Mouse (Mus musculus) testis, adult 2 months (tissue): ENCODE measurements around the gene Tspan18. TPM values are rescaled to one million over a fixed set of nuclear protein-coding genes. Genes with fewer than 3 reads are reported as not detected.

Experiments used
- H3K27ac ChIP-seq: fragments of 200-500 bp; 2 replicates; pipeline ENCODE4 v1.5.1; 2012; ENCODE audit warnings: low read depth, low read length; ENCODE audit not compliant: control insufficient read depth, insufficient read depth
- H3K27me3 ChIP-seq: fragments of 200-500 bp; 2 replicates; pipeline ENCODE4 v1.6.1; 2012; ENCODE audit warnings: mild to moderate bottlenecking, low read length, moderate library complexity; ENCODE audit not compliant: control insufficient read depth, insufficient read depth
- H3K36me3 ChIP-seq: fragments of 200-500 bp; 2 replicates; pipeline ENCODE4 v1.6.1; 2012; ENCODE audit warnings: mild to moderate bottlenecking, low read length; ENCODE audit not compliant: control insufficient read depth, insufficient read depth
- H3K4me1 ChIP-seq: fragments of 200-500 bp; 2 replicates; pipeline ENCODE4 v1.6.1; 2012; ENCODE audit warnings: low read length; ENCODE audit not compliant: control insufficient read depth, insufficient read depth
- H3K4me3 ChIP-seq: fragments of 200-500 bp; 2 replicates; pipeline ENCODE4 v1.5.1; 2012; ENCODE audit warnings: low read depth, mild to moderate bottlenecking, low read length, moderate library complexity, mixed read lengths; ENCODE audit not compliant: control insufficient read depth
- CTCF ChIP-seq: fragments of 200-500 bp; IDR thresholded peaks from 2 replicates; pipeline ENCODE4 v1.5.1; 2012; ENCODE audit warnings: low read depth, mild to moderate bottlenecking, inconsistent platforms, low read length, moderate library complexity; ENCODE audit not compliant: control insufficient read depth, insufficient read depth, insufficient replicate concordance
- POLR2A ChIP-seq: fragments of 200-500 bp; IDR thresholded peaks from 2 replicates; pipeline ENCODE4 v1.6.1; 2012; ENCODE audit warnings: low read depth, mild to moderate bottlenecking, inconsistent platforms, low read length, moderate library complexity; ENCODE audit not compliant: control insufficient read depth
- polyA plus RNA-seq: library from polyadenylated mRNA; depleted of rRNA; stranded (reverse); fragments of >200 nt; gene quantifications from 2 replicates; pipeline ENCODE4 v1.2.3, GENCODE M21; 2012

The Tspan18 gene
- polyA plus RNA-seq, 1 experiment: 15.8 TPM

- H3K27me3 ChIP-seq: no peaks in the 10 kb centered on the region
- no peak overlapping the region for H3K27ac ChIP-seq
- TF ChIP-seq CTCF: no peak
- no peak for TF ChIP-seq POLR2A
- no peak overlapping the region for H3K4me3 ChIP-seq
- no peaks in the 10 kb centered on the region for H3K36me3 ChIP-seq
- no peaks in the 10 kb centered on the region for H3K4me1 ChIP-seq
Observed at GRCm38 (mm10) chr2:93368954-93369353, 34.6 kb upstream of the Tspan18 start.

- no peak overlapping the region for H3K27ac ChIP-seq
- TF ChIP-seq POLR2A (no peak), CTCF (no peak)
- H3K4me1 ChIP-seq: no peaks in the 10 kb centered on the region
- no peaks in the 10 kb centered on the region for H3K27me3 ChIP-seq
- no peaks in the 10 kb centered on the region for H3K36me3 ChIP-seq
- no peak overlapping the region for H3K4me3 ChIP-seq
Observed at GRCm38 (mm10) chr2:93367962-93368361, 33.7 kb upstream of the Tspan18 start.

DNA sequence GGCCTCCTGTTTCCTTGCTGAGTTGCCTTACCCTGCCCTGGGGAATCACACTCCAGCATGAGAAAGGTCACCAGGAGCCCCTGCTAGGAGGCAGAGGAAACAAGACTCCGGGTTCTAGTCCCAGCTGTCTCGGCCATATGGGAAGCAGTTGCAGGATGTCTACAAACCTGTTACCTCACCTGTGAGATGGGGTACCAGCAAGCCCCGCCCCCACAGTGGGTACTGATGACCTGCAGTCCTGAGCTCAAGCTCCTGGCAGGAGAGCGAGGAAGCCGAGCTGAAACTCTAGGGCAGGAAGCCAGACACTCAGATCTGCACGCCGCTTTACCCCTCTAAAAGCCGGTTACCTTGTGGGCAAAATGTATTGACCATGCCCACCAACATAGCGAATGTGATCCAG is 31.1 kb upstream of the Tspan18 start:
- Histone ChIP-seq H3K27ac (no peak overlapping the region), H3K27me3 (no peaks in the 10 kb centered on the region), H3K4me1 (no peaks in the 10 kb centered on the region), H3K4me3 (no peak overlapping the region), H3K36me3 (no peaks in the 10 kb centered on the region)
- TF ChIP-seq POLR2A (no peak), CTCF (no peak)

GRCm38 (mm10) chr2:93364951-93365350 is 30.6 kb upstream of the Tspan18 start:
- Histone ChIP-seq H3K27ac (no peak overlapping the region), H3K36me3 (no peaks in the 10 kb centered on the region), H3K4me1 (no peaks in the 10 kb centered on the region), H3K4me3 (no peak overlapping the region), H3K27me3 (no peaks in the 10 kb centered on the region)
- TF ChIP-seq POLR2A (no peak), CTCF (no peak)

DNA sequence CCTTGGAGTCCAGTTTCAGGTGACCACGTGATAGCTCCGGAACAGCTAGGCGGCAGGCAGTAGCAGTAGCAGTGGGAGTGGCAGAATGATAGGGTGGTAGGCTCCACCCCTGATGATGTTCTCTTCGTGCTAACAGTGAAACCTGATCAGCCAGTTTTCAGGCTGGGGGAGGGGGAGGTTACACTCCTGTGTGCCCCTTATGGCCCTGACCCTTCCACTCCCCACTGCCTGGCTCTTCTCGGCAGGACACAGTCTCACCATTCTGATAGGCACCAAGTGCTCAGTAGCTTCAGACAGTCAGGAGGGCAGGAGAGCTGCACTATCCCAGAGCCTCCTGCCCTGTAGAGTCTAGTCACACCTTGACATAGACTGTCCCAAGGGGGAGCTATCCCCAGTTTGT is 27.1 kb upstream of the Tspan18 start:
- H3K36me3 ChIP-seq: no peaks in the 10 kb centered on the region
- TF ChIP-seq POLR2A (no peak), CTCF (no peak)
- no peak overlapping the region for H3K4me3 ChIP-seq
- no peak overlapping the region for H3K27ac ChIP-seq
- no peaks in the 10 kb centered on the region for H3K27me3 ChIP-seq
- H3K4me1 ChIP-seq: no peaks in the 10 kb centered on the region

- H3K4me3 ChIP-seq: no peak overlapping the region
- TF ChIP-seq CTCF (no peak), POLR2A (no peak)
- no peaks in the 10 kb centered on the region for H3K36me3 ChIP-seq
- H3K27me3 ChIP-seq: no peaks in the 10 kb centered on the region
- no peak overlapping the region for H3K27ac ChIP-seq
- H3K4me1 ChIP-seq: no peaks in the 10 kb centered on the region
Observed at GRCm38 (mm10) chr2:93360310-93360709, 26.0 kb upstream of the Tspan18 start.

GRCm38 (mm10) chr2:93357391-93357790 is 23.1 kb upstream of the Tspan18 start:
- TF ChIP-seq CTCF (no peak), POLR2A (no peak)
- no peaks in the 10 kb centered on the region for H3K27me3 ChIP-seq
- no peaks in the 10 kb centered on the region for H3K4me1 ChIP-seq
- no peak overlapping the region for H3K27ac ChIP-seq
- H3K4me3 ChIP-seq: no peak overlapping the region
- H3K36me3 ChIP-seq: no peaks in the 10 kb centered on the region

- Histone ChIP-seq H3K27me3 (no peaks in the 10 kb centered on the region), H3K4me3 (no peak overlapping the region), H3K36me3 (no peaks in the 10 kb centered on the region), H3K27ac (no peak overlapping the region), H3K4me1 (no peaks in the 10 kb centered on the region)
- no peak for TF ChIP-seq POLR2A
- no peak for TF ChIP-seq CTCF
Observed at GRCm38 (mm10) chr2:93355845-93356244, 21.5 kb upstream of the Tspan18 start.
